Mouse (Mus musculus): ENCODE measurements at regions not wholly inside any gene's neighbourhood (a gene's known extent, or its start where the extent isn't known, plus 50 kb on each side); places are given as distances from the start of the nearest gene placed in this dataset.

GRCm38 (mm10) chr15:51390383-51390782 lies 2494.3 kb upstream of the Gm7489 start:
- TF ChIP-seq POLR2A (IDR thresholded peaks at IDR 0.05; ENCODE audit: low read depth, low read length) (no peak), CTCF (IDR thresholded peaks at IDR 0.05; ENCODE audit: extremely low read depth, insufficient read length, insufficient replicate concordance, low read depth, low read length) (no peak)
- Histone ChIP-seq H3K27me3 (ENCODE audit: control insufficient read depth, insufficient read depth, low read length) (no peaks in the 10 kb centered on the region), H3K27ac (ENCODE audit: insufficient read depth, low read depth, low read length) (no peak overlapping the region), H3K36me3 (ENCODE audit: control insufficient read depth, insufficient read depth, low read length) (no peaks in the 10 kb centered on the region), H3K4me3 (ENCODE audit: low read depth, low read length) (no peak overlapping the region), H3K4me1 (ENCODE audit: control insufficient read depth, insufficient read depth, insufficient read length, low read length) (no peaks in the 10 kb centered on the region)
- 81% methylated on average over 2 of the region's 2 CpGs for WGBS

- 83% methylated on average over 2 of the region's 2 CpGs for WGBS
- Histone ChIP-seq H3K4me3 (ENCODE audit: low read depth, low read length) (no peak overlapping the region), H3K36me3 (ENCODE audit: control insufficient read depth, insufficient read depth, low read length) (no peaks in the 10 kb centered on the region), H3K27me3 (ENCODE audit: control insufficient read depth, insufficient read depth, low read length) (no peaks in the 10 kb centered on the region), H3K4me1 (ENCODE audit: control insufficient read depth, insufficient read depth, insufficient read length, low read length) (no peaks in the 10 kb centered on the region), H3K27ac (ENCODE audit: insufficient read depth, low read depth, low read length) (no peak overlapping the region)
- TF ChIP-seq CTCF (IDR thresholded peaks at IDR 0.05; ENCODE audit: extremely low read depth, insufficient read length, insufficient replicate concordance, low read depth, low read length) (no peak), POLR2A (IDR thresholded peaks at IDR 0.05; ENCODE audit: low read depth, low read length) (no peak)
Observed at GRCm38 (mm10) chr15:51391352-51391751, 2493.4 kb upstream of the Gm7489 start.

GRCm38 (mm10) chr15:51392449-51393405 lies 2492.0 kb upstream of the Gm7489 start:
- no peak for TF ChIP-seq CTCF (IDR thresholded peaks at IDR 0.05; ENCODE audit: extremely low read depth, insufficient read length, insufficient replicate concordance, low read depth, low read length)
- no peak for TF ChIP-seq POLR2A (IDR thresholded peaks at IDR 0.05; ENCODE audit: low read depth, low read length)
- Histone ChIP-seq H3K4me1 (ENCODE audit: control insufficient read depth, insufficient read depth, insufficient read length, low read length) (no peaks in the 10 kb centered on the region), H3K27ac (ENCODE audit: insufficient read depth, low read depth, low read length) (no peak overlapping the region), H3K36me3 (ENCODE audit: control insufficient read depth, insufficient read depth, low read length) (no peaks in the 10 kb centered on the region), H3K4me3 (ENCODE audit: low read depth, low read length) (no peak overlapping the region), H3K27me3 (ENCODE audit: control insufficient read depth, insufficient read depth, low read length) (no peaks in the 10 kb centered on the region)
- 59% methylated on average over 7 of the region's 7 CpGs for WGBS

- Histone ChIP-seq H3K27me3 (ENCODE audit: control insufficient read depth, insufficient read depth, low read length) (no peaks in the 10 kb centered on the region), H3K4me3 (ENCODE audit: low read depth, low read length) (no peak overlapping the region), H3K4me1 (ENCODE audit: control insufficient read depth, insufficient read depth, insufficient read length, low read length) (no peaks in the 10 kb centered on the region), H3K36me3 (ENCODE audit: control insufficient read depth, insufficient read depth, low read length) (no peaks in the 10 kb centered on the region), H3K27ac (ENCODE audit: insufficient read depth, low read depth, low read length) (no peak overlapping the region)
- WGBS, result 75% methylated on average over 8 of the region's 8 CpGs
- TF ChIP-seq POLR2A (IDR thresholded peaks at IDR 0.05; ENCODE audit: low read depth, low read length), result no peak
- TF ChIP-seq CTCF (IDR thresholded peaks at IDR 0.05; ENCODE audit: extremely low read depth, insufficient read length, insufficient replicate concordance, low read depth, low read length), result no peak
Observed at GRCm38 (mm10) chr15:51395961-51396360, 2488.7 kb upstream of the Gm7489 start.

- WGBS, result 88% methylated on average over 3 of the region's 3 CpGs
- Histone ChIP-seq H3K36me3 (ENCODE audit: control insufficient read depth, insufficient read depth, low read length) (no peaks in the 10 kb centered on the region), H3K4me3 (ENCODE audit: low read depth, low read length) (no peak overlapping the region), H3K27ac (ENCODE audit: insufficient read depth, low read depth, low read length) (no peak overlapping the region), H3K27me3 (ENCODE audit: control insufficient read depth, insufficient read depth, low read length) (no peaks in the 10 kb centered on the region), H3K4me1 (ENCODE audit: control insufficient read depth, insufficient read depth, insufficient read length, low read length) (no peaks in the 10 kb centered on the region)
- TF ChIP-seq POLR2A (IDR thresholded peaks at IDR 0.05; ENCODE audit: low read depth, low read length), result no peak
- TF ChIP-seq CTCF (IDR thresholded peaks at IDR 0.05; ENCODE audit: extremely low read depth, insufficient read length, insufficient replicate concordance, low read depth, low read length), result no peak
Observed at GRCm38 (mm10) chr15:51403581-51403980, 2481.1 kb upstream of the Gm7489 start.

- Histone ChIP-seq H3K27me3 (ENCODE audit: control insufficient read depth, insufficient read depth, low read length) (no peaks in the 10 kb centered on the region), H3K4me1 (ENCODE audit: control insufficient read depth, insufficient read depth, insufficient read length, low read length) (no peaks in the 10 kb centered on the region), H3K36me3 (ENCODE audit: control insufficient read depth, insufficient read depth, low read length) (no peaks in the 10 kb centered on the region), H3K27ac (ENCODE audit: insufficient read depth, low read depth, low read length) (no peak overlapping the region), H3K4me3 (ENCODE audit: low read depth, low read length) (no peak overlapping the region)
- 26% methylated on average over 6 of the region's 6 CpGs for WGBS
- TF ChIP-seq CTCF (IDR thresholded peaks at IDR 0.05; ENCODE audit: extremely low read depth, insufficient read length, insufficient replicate concordance, low read depth, low read length) (no peak), POLR2A (IDR thresholded peaks at IDR 0.05; ENCODE audit: low read depth, low read length) (no peak)
Observed at GRCm38 (mm10) chr15:51409791-51410308, 2474.9 kb upstream of the Gm7489 start.

GRCm38 (mm10) chr15:51411966-51412365 lies 2472.7 kb upstream of the Gm7489 start:
- Histone ChIP-seq H3K4me1 (ENCODE audit: control insufficient read depth, insufficient read depth, insufficient read length, low read length) (no peaks in the 10 kb centered on the region), H3K4me3 (ENCODE audit: low read depth, low read length) (no peak overlapping the region), H3K36me3 (ENCODE audit: control insufficient read depth, insufficient read depth, low read length) (no peaks in the 10 kb centered on the region), H3K27me3 (ENCODE audit: control insufficient read depth, insufficient read depth, low read length) (no peaks in the 10 kb centered on the region), H3K27ac (ENCODE audit: insufficient read depth, low read depth, low read length) (no peak overlapping the region)
- no peak for TF ChIP-seq CTCF (IDR thresholded peaks at IDR 0.05; ENCODE audit: extremely low read depth, insufficient read length, insufficient replicate concordance, low read depth, low read length)
- no peak for TF ChIP-seq POLR2A (IDR thresholded peaks at IDR 0.05; ENCODE audit: low read depth, low read length)

Measured in small intestine, adult 2 months (tissue).